Mouse (Mus musculus) thymus, adult 2 months (tissue): ENCODE results near the gene Ptrh1.

Experiments
- CTCF ChIP-seq: fragments of 200-500 bp; IDR thresholded peaks from 2 replicates; pipeline ENCODE4 v1.5.1; 2012; ENCODE audit warnings: mild to moderate bottlenecking, control low read depth, low read length, moderate library complexity, borderline replicate concordance; ENCODE audit not compliant: control insufficient read depth, poor library complexity, insufficient read depth; ENCODE audit errors: extremely low read depth
- POLR2A ChIP-seq: fragments of 200-500 bp; IDR thresholded peaks from 2 replicates; pipeline ENCODE4 v1.6.1; 2012; ENCODE audit warnings: mild to moderate bottlenecking, low read length, control low read depth, moderate library complexity; ENCODE audit not compliant: control insufficient read depth, poor library complexity, insufficient read depth; ENCODE audit errors: extremely low read depth

GRCm38 (mm10) chr2:32808816-32809566 lies 33.4 kb downstream of the Ptrh1 start:
- TF ChIP-seq POLR2A (no peak), CTCF (no peak)
